Mouse (Mus musculus): ENCODE data around the gene Nthl1.

Nthl1 gene

GRCm38 (mm10) chr17:24628646-24629045 lies 3.8 kb upstream of the Nthl1 start:
- no peak for DNase-seq (ENCODE audit: low read depth)

GRCm38 (mm10) chr17:24630072-24630471 lies 2.4 kb upstream of the Nthl1 start:
- no peak for DNase-seq (ENCODE audit: low read depth)

GRCm38 (mm10) chr17:24632813-24633449 lies 451 bp downstream of the Nthl1 start:
- DNase-seq (ENCODE audit: low read depth) = peak; percentile 44

- DNase-seq (ENCODE audit: low read depth) = no peak
Observed at GRCm38 (mm10) chr17:24633831-24634230, 1.4 kb downstream of the Nthl1 start.

GRCm38 (mm10) chr17:24635024-24635423 lies 2.5 kb downstream of the Nthl1 start:
- DNase-seq (ENCODE audit: low read depth) = no peak

GRCm38 (mm10) chr17:24635694-24636093 lies 3.2 kb downstream of the Nthl1 start:
- no peak for DNase-seq (ENCODE audit: low read depth)

- no peak for DNase-seq (ENCODE audit: low read depth)
Observed at GRCm38 (mm10) chr17:24636781-24637481, 4.5 kb downstream of the Nthl1 start.

- no peak for DNase-seq (ENCODE audit: low read depth)
Observed at GRCm38 (mm10) chr17:24638214-24638613, 5.7 kb downstream of the Nthl1 start.

- no peak for DNase-seq (ENCODE audit: low read depth)
Observed at GRCm38 (mm10) chr17:24638840-24639239, 6.4 kb downstream of the Nthl1 start.

GRCm38 (mm10) chr17:24639571-24639988 lies 7.1 kb downstream of the Nthl1 start:
- no peak for DNase-seq (ENCODE audit: low read depth)

GRCm38 (mm10) chr17:24640119-24640518 lies 7.6 kb downstream of the Nthl1 start:
- no peak for DNase-seq (ENCODE audit: low read depth)

- DNase-seq (ENCODE audit: low read depth) = no peak
Observed at GRCm38 (mm10) chr17:24640581-24640980, 8.1 kb downstream of the Nthl1 start.

GRCm38 (mm10) chr17:24641944-24642343 lies 9.5 kb downstream of the Nthl1 start:
- DNase-seq (ENCODE audit: low read depth) = no peak

GRCm38 (mm10) chr17:24642791-24643343 lies 10.4 kb downstream of the Nthl1 start:
- no peak for DNase-seq (ENCODE audit: low read depth)

GRCm38 (mm10) chr17:24644030-24644715 lies 11.7 kb downstream of the Nthl1 start:
- no peak for DNase-seq (ENCODE audit: low read depth)

GRCm38 (mm10) chr17:24644875-24645721 lies 12.6 kb downstream of the Nthl1 start:
- DNase-seq (ENCODE audit: low read depth) = no peak

- no peak for DNase-seq (ENCODE audit: low read depth)
Observed at GRCm38 (mm10) chr17:24645916-24646315, 13.4 kb downstream of the Nthl1 start.

- DNase-seq (ENCODE audit: low read depth) = no peak
Observed at GRCm38 (mm10) chr17:24646381-24646780, 13.9 kb downstream of the Nthl1 start.

- DNase-seq (ENCODE audit: low read depth) = no peak
Observed at GRCm38 (mm10) chr17:24647493-24647892, 15.0 kb downstream of the Nthl1 start.

GRCm38 (mm10) chr17:24648731-24649377 lies 16.4 kb downstream of the Nthl1 start:
- DNase-seq (ENCODE audit: low read depth) = no peak

GRCm38 (mm10) chr17:24649581-24650069 lies 17.1 kb downstream of the Nthl1 start:
- no peak for DNase-seq (ENCODE audit: low read depth)

Data from fibroblast of lung, adult 2 months (primary cell).